Mouse (Mus musculus): ENCODE results near the gene Rex1bd.

Rex1bd gene

DNA sequence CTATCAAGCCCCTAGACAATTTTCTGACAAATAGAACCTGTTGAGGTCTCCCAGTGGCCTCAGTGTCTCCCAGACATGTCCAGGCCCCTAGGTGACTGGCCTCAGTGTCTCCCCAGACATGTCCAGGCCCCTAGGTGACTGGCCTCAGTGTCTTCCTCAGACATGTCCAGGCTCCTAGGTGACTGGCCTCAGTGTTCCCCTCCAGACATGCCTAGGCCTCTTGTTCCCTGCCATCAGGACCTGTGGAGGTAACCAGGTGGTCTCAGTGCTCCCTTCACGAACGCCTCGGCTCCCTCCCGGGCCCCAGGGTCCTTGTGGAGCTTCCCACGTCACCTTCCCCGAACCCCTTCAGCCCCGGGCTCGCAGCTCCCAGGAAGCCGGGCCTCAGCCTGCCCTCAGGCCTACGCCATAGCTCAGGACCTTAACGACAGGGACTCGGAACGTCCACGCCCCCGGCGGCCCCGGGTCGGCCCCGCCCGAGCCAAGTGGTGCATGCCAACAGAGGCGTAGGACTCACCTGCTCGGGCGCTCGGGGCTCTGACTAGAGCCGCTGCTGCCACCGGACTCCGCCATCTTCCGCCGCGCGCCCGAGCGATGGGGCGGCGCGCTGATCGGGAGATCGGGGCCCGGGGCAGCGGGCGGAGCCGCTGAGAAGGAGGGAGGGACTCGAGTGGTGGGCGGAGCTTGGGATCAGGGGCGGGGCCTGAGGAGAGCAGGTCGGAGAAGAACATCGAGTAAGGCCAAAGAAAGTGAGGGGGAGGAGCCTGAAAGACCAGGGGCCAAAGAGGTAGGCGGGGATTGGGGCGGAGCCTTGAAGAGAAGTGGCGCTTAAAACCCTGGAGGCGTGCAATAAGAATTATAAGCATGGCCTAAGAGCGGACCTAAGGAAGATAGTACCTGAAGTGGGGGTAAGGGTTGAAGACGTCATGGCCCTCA, 30.0 kb downstream of the Rex1bd start, which contains the start of gene Klhl26:
Gene Klhl26, minus strand, starts transcription at position 636 of the 936 bp plus-strand sequence.
- peak; percentile 97 for DNase-seq (ENCODE audit: low spot score)

DNA sequence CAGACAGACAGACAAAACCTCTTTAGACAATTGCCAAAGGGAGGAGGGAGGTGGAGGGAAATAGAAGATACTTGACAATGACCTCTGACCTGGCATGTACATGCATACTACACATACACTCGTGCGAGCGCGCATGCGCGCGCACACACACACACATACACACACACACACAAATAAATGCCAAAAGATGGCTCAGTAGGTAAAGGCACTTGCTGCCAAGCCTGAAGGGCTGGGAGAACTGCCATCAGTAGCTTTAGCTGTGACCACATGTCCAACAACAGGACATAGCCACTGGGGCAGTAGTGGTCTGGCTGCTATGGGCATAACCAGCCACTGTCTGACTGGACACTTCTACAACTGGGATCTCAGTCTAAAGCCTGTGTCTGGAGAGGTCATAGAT, 34.7 kb downstream of the Rex1bd start:
- DNase-seq (ENCODE audit: low spot score), result no peak

DNA sequence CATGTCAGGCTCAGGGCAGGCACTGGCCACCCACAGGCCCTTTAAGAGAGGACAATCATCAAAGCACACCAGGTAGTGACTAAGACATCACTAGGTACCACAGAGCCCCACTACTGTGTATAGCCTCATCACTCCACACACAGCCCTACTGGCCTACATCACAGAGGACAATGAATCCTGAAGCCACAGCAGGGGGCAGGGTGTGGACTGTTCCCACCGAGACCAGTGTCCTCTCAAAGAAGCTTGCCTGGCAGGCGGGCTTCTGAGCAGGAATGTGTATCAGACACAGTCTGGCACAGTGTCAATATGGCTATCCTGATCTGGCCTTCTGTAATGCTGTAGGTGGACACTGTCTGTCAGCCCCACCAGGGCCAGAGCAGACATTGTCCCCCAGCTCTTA, 36.6 kb downstream of the Rex1bd start:
- DNase-seq (ENCODE audit: low spot score), result no peak

DNA sequence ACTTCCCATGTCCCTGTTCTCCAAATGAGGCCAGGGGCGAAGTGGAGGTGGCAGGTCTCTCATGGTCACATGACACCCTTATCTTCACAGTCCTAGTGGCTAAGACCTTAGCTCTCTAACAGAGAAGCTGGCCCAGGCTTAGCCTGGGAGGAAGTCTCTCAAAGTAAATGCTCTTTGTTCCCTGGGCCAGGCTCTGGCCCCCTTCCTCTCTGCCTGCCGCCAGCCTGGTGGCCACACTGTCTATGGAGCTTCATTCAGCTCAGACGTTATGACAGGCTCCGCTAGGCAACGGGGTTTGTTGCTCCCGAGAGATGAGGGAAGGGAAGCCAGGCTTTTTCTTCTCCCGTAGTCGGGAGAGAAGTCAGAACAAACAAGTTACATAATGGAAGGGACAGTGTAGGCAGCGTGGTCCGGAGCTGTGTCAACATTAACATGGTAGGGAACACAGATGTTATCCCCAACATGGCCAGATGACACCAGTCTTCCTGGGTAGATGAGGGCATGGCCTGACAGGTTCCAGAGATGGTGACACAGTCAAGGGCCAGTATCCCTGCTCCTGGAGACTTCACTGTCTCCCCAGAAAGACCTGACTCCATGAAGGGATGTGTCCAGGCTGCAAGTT, 37.1 kb downstream of the Rex1bd start:
- DNase-seq (ENCODE audit: low spot score), result no peak

DNA sequence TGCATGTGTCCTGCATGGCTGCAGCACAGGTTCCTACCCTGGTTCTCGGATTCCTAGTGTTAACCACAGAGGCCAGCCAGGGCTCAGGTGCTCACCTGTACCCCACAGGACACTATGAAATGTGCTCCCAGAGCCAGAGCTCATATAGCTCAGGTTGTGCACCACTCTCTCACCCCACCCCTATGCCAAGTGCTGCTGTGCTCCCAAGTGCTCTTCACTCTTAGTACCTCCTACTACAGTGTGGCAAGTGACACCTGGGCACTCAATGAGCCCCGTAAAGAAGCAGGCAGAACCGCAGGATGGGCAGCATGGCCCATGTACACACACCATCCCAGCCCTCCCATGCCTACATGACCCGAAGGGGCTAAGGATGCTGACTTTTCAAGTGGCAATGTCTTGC, 37.8 kb downstream of the Rex1bd start:
- peak; percentile 52 for DNase-seq (ENCODE audit: low spot score)

GRCm38 (mm10) chr8:70467907-70468306, 38.6 kb downstream of the Rex1bd start:
- DNase-seq (ENCODE audit: low spot score), result no peak

- DNase-seq (ENCODE audit: low spot score), result no peak
Measured at GRCm38 (mm10) chr8:70467229-70467725, 39.3 kb downstream of the Rex1bd start.

GRCm38 (mm10) chr8:70466771-70467170, 39.8 kb downstream of the Rex1bd start:
- DNase-seq (ENCODE audit: low spot score), result no peak

GRCm38 (mm10) chr8:70466305-70466704, 40.2 kb downstream of the Rex1bd start:
- DNase-seq (ENCODE audit: low spot score), result no peak

- DNase-seq (ENCODE audit: low spot score), result no peak
Measured at GRCm38 (mm10) chr8:70465701-70466100, 40.9 kb downstream of the Rex1bd start.

DNA sequence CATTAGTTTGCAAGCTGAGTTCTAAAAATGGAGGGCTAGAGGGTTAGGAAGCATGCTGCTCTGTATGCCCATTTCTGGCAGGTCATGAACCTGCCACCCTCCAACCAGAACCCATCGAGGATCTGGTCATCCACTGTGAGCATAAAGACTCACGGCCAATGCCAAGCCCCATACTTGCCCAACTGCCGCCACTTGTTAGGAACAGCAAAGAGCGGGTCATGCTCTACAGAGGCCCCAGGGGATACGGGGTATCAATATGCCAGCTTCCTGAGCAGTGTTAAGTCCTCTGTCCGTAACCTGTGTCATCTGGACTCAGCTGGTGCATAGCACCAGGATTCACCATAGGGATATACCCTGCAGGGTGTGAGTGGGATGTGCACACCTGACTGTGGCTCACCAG, 42.4 kb downstream of the Rex1bd start:
- no peak for DNase-seq (ENCODE audit: low spot score)

GRCm38 (mm10) chr8:70463306-70463705, 43.2 kb downstream of the Rex1bd start:
- no peak for DNase-seq (ENCODE audit: low spot score)

DNA sequence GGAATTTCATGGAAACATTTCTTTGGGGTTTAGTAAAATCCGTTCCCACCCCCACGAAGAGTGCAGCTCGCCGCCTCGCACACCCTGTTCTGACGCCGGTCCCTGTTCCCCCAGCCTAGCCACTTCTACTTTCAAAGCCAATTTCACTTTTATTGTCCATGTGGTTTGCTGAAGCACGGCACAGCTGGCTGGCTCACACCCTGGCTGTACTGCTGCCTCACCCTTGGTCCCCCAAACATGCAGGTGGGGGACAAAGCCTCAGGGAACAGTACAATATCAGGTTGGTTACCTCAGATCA, 44.1 kb downstream of the Rex1bd start:
- no peak for DNase-seq (ENCODE audit: low spot score)

- DNase-seq (ENCODE audit: low spot score), result no peak
Measured at GRCm38 (mm10) chr8:70461765-70462515, 44.6 kb downstream of the Rex1bd start.

DNA sequence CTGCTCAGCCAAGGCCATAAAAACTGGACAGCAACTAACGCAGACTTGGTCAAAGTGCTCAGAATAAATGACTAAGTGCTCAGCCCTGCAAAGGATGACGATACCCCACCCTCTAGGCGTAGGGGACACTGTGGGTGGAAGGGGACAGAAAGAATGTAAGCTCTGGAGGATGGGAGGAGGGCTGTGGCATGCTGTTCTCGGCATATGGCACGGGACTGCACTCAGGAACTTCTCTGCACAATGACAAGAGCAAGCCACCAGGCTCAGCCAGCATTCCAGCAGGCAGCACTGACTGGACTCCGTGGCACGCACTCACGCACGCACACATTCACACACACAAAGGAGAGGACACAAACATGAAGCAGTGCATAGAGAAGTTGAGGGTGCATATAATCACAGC, 45.9 kb downstream of the Rex1bd start:
- DNase-seq (ENCODE audit: low spot score), result no peak

GRCm38 (mm10) chr8:70460199-70460598, 46.4 kb downstream of the Rex1bd start:
- DNase-seq (ENCODE audit: low spot score), result no peak

- no peak for DNase-seq (ENCODE audit: low spot score)
Measured at GRCm38 (mm10) chr8:70459636-70460035, 46.9 kb downstream of the Rex1bd start.

DNA sequence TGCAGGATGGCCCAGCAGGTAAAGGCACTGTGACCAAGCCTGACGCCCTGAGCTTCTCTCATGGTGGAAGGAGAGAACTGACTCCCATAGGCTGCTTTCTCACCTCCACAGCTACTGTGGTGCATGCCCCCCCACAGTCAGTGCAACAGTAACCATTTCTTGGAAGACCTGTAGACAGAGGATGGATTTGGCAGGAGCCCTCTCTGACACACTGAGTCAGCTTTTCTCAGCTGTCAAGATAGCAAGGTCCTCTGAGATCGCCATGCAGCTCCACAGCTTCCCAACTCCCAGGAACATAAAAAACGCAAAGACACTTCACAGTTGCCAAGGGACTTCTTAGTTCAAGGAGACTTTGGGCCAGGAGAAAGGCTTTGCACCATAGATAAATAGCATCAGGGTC, 48.1 kb downstream of the Rex1bd start:
- DNase-seq (ENCODE audit: low spot score), result no peak

DNA sequence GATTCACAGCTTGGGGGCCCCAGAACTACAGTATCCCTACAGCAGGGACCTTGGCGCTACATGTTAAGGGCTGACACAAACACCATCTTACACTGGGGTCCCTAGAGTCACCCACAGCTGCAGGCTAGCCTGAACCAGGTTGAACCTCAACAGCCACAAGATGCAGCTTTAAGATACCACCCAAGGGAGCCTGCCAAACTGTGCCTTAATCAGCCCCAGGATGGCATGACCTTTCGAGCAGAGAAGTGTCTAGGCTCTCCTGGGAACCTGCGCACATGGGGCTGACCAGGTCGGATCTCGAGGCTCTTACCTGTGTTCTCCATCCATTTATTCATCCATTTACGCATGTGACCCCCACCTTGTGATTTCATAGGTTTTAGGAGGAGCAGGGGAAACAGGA, 48.7 kb downstream of the Rex1bd start:
- DNase-seq (ENCODE audit: low spot score), result no peak

- no peak for DNase-seq (ENCODE audit: low spot score)
Measured at GRCm38 (mm10) chr8:70456996-70457395, 49.6 kb downstream of the Rex1bd start.

Data from lung, postnatal 25 days (tissue).